Mouse (Mus musculus): ENCODE results near the gene Gnl3l.

DNA sequence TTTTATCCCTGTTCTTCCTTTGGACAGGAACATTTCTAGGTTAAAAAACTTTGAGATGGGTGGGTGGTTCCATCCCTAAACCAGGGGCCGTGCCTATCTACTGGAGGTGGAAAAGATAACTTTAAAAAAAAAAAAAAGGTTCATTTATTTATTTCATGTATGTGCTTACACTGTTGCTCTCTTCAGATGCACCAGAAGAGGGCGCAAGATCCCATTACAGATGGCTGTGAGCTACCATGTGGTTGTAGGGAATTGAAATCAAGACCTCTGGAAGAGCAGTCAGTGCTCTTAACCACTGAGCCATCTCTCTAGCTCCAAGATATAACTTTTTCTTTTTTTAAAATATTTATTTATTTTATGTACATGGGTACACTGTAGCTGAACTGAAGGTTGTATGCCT lies 54.1 kb downstream of the Gnl3l start:
- peak; percentile 32 to 61 (median 47) for TF ChIP-seq CTCF (IDR thresholded peaks at IDR 0.05 in 2 of 3, conservative IDR thresholded peaks at IDR 0.05 in 1 of 3; ENCODE audit: control insufficient read depth in 1 of 3, insufficient read depth in 1 of 3, low read depth in 2 of 3, low read length in 3 of 3, poor library complexity in 1 of 3, severe bottlenecking in 1 of 3)
- no peak for TF ChIP-seq TAL1 (IDR thresholded peaks at IDR 0.05; ENCODE audit: low read length)
- no peak for TF ChIP-seq EP300 (IDR thresholded peaks at IDR 0.05; ENCODE audit: low read depth in 1 of 2, low read length in 2 of 2)
- TF ChIP-seq ZC3H11A (IDR thresholded peaks at IDR 0.05; ENCODE audit: low read depth, low read length): peak; percentile 26; the same call in 1 of the 2 replicates

Data from MEL (cell line).